Mouse (Mus musculus) myocyte (in vitro differentiated cells): Measurements from ENCODE around the gene Nol4l.

Experiments
- E2F4 ChIP-seq: IDR thresholded peaks from one replicate; pipeline ENCODE4 v1.6.1; 2011; ENCODE audit warnings: mild to moderate bottlenecking, control low read depth, moderate library complexity; ENCODE audit not compliant: insufficient read depth
- MAX ChIP-seq: IDR thresholded peaks from one replicate; pipeline ENCODE4 v1.6.1; 2011; ENCODE audit warnings: low read depth, mild to moderate bottlenecking, control low read depth
- MYOD1 ChIP-seq, 3 experiments: IDR thresholded peaks; one replicate each; pipeline ENCODE4 v1.6.1; 2011; ENCODE audit warnings: control low read depth in 2 of 3, low read depth in 2 of 3, mild to moderate bottlenecking in 2 of 3, moderate library complexity in 1 of 3; ENCODE audit not compliant: insufficient read length in 2 of 3, control insufficient read depth in 1 of 3
- MYOG ChIP-seq, 3 experiments: IDR thresholded peaks; one replicate each; pipeline ENCODE4 v1.6.1; 2011; ENCODE audit warnings: control low read depth in 2 of 3, low read depth in 2 of 3, mild to moderate bottlenecking in 2 of 3; ENCODE audit not compliant: insufficient read length in 2 of 3, control insufficient read depth in 1 of 3, insufficient read depth in 1 of 3
- POLR2A ChIP-seq: IDR thresholded peaks from one replicate; pipeline ENCODE4 v1.6.1; 2011; ENCODE audit warnings: low read depth, mild to moderate bottlenecking, control low read depth, moderate library complexity; ENCODE audit not compliant: insufficient read length
- POLR2AphosphoS2 ChIP-seq: IDR thresholded peaks from one replicate; pipeline ENCODE4 v1.6.1; 2011; ENCODE audit warnings: low read depth, control low read depth; ENCODE audit not compliant: insufficient read length
- REST ChIP-seq: IDR thresholded peaks from one replicate; pipeline ENCODE4 v1.6.1; 2011; ENCODE audit warnings: mild to moderate bottlenecking, control low read depth, moderate library complexity; ENCODE audit not compliant: insufficient read depth, insufficient read length
- TCF12 ChIP-seq: IDR thresholded peaks from one replicate; pipeline ENCODE4 v1.6.1; 2011; ENCODE audit warnings: mild to moderate bottlenecking, control low read depth; ENCODE audit not compliant: poor library complexity, insufficient read depth, severe bottlenecking
- USF1 ChIP-seq: IDR thresholded peaks from one replicate; pipeline ENCODE4 v1.6.1; 2011; ENCODE audit warnings: low read depth, mild to moderate bottlenecking, control low read depth, moderate library complexity

- TF ChIP-seq POLR2A (no peak), MAX (no peak), TCF12 (no peak), REST (no peak), USF1 (no peak), MYOD1 (IDR thresholded peaks at IDR 0.05; ENCODE audit: control insufficient read depth in 1 of 3, insufficient read length in 2 of 3, low read depth in 2 of 3) (no peak), POLR2AphosphoS2 (no peak), MYOG (IDR thresholded peaks at IDR 0.05; ENCODE audit: control insufficient read depth in 1 of 3, insufficient read depth in 1 of 3, insufficient read length in 2 of 3, low read depth in 2 of 3) (no peak), E2F4 (no peak)
These were observed 31.1 kb upstream of the Nol4l start for GRCm38 (mm10) chr2:153560664-153561541.
